Mouse (Mus musculus) cerebellum, adult (tissue): ENCODE results near the gene Rad18.

Experiments used
- ATAC-seq: cut with Nextera tagmentation; 2 replicates; pipeline ENCODE4 v1.9.2; 2017; ENCODE audit warnings: mild to moderate bottlenecking, moderate library complexity, mixed read lengths; ENCODE audit not compliant: insufficient number of reproducible peaks, low FRiP score, low TSS enrichment

Rad18 gene

DNA sequence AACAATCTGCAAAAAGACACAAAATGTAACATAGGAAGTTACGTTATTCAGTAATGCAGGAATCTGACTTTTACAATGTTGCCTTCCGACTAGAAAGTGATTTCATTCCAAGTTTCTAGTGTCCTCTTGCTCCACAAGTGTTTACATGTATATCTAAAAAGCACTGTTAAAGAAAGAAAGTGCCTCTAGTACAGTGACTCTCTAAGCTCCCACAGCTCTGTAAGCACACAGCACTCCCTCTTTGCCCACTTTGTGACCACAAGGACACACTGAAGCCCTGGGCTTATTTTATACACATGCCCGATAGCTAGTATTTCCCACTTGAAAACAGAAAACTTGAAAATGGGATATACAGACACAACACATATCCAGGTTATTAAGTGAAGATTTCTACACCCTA, 8.5 kb downstream of the Rad18 start:
- no peak for ATAC-seq

- ATAC-seq: no peak
Observed at GRCm38 (mm10) chr6:112686485-112686884, 10.0 kb downstream of the Rad18 start.

- no peak for ATAC-seq
Observed at GRCm38 (mm10) chr6:112684065-112684464, 12.4 kb downstream of the Rad18 start.

DNA sequence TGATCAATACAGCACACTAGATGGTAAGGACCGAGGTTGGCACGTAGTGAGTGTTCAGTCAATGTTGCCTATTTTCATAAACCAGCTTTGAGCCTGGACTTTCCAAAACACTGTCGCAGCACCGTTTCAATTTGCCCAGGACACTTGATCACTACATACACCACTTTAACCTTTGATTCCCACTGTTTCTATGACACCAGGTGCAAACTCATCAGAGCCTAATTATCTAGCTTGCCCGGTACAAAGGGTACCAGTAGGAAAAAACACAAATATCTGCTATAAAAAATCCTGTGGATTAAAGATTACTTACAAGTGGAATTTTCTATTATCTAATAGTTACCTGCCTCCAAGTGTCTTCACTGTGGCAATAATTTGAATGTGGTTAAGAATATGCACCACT, 64.4 kb downstream of the Rad18 start:
- no peak for ATAC-seq

GRCm38 (mm10) chr6:112630291-112630690, 66.2 kb downstream of the Rad18 start:
- no peak for ATAC-seq

GRCm38 (mm10) chr6:112628301-112628700, 68.2 kb downstream of the Rad18 start:
- no peak for ATAC-seq

DNA sequence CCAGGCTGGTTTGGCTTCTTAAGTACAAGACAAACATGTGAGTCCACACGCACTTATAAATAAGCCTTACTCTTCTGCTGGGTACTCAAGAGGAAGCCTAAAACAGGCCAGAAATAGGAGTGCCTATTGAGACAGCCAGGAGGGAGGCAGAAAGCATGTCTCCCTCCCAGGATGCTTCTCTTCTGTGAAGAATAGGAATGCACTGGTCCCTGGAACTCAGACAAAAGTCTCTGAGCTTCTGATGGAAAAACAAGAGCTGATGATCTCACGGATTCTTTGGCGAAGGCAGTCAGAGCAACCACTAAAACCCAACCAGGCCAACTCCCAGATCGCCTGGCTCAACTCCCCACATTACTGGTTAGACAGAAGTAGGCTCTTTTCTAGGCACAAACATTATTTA, 74.2 kb downstream of the Rad18 start:
- no peak for ATAC-seq

GRCm38 (mm10) chr6:112620027-112620426, 76.5 kb downstream of the Rad18 start:
- no peak for ATAC-seq

DNA sequence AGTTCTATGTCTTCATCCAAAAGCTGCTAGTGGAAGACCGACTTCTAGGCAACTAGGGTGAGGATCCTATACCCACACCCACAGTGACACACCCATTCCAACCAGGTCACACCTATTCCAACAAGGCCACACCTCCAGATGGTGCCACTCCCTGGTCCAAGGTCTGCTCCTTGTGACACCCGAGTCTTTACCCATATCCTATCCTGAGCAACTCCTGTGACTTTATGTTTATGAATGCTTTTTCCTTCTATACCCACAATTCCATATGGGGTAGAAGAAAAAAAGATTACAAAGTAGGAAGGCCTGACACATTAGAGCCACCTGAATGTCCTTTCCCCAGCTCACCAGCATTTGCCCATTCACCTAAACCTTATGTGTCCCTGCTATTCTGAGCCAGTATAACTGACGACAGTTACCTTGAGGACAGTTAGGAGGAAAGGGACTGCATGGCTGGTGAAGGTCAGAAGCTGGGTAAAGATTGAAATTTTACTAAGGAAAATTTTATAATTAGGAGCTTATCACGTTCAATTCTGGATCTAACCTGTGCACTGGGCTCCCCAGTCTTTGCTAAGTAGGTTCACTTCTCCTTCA, 78.7 kb downstream of the Rad18 start:
- ATAC-seq: no peak

DNA sequence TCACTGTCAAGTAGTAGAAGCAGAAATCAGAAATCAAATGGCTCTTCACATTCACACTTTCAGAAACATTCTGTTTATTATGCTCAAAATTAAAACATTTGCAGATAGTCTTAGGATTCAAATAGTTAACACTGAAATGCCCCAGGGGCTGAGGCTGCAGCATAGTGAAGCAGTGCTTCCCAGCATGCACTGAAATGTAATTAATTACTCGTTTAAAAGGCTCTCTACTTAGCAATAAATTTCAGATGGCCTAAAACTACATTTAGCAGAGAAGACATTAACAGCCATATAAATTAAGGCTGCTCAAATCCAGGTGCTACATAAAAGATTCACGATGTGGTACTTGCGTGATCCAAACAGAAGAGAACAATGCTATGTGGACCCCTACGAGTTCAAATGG, 87.5 kb downstream of the Rad18 start:
- ATAC-seq: no peak

- no peak for ATAC-seq
Observed at GRCm38 (mm10) chr6:112603866-112604265, 92.6 kb downstream of the Rad18 start.

GRCm38 (mm10) chr6:112594971-112595370, 101.5 kb downstream of the Rad18 start:
- no peak for ATAC-seq

- no peak for ATAC-seq
Observed at GRCm38 (mm10) chr6:112587912-112588311, 108.6 kb downstream of the Rad18 start.

GRCm38 (mm10) chr6:112586999-112587398, 109.5 kb downstream of the Rad18 start:
- no peak for ATAC-seq

DNA sequence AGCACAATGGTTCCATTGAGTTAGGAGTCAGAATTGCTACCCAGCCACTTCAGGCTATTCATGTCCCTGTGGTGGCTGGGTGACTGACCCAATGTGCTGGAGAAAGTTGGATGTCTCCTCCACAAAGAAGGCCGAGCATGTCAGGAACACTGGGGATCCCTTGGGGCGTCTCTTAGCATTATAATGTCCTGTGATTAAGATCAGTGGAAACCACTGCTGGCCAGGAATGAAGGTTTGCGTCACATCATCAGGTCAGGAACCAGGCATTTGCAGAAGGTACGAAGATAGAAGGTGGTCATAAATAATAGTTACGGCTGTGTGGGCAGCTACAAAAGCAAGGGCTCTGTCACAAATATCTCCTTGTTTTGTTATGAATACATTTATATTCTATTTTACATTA, 111.5 kb downstream of the Rad18 start:
- ATAC-seq: no peak

- ATAC-seq: no peak
Observed at GRCm38 (mm10) chr6:112582022-112582421, 114.5 kb downstream of the Rad18 start.

GRCm38 (mm10) chr6:112577198-112577597, 119.3 kb downstream of the Rad18 start:
- ATAC-seq: no peak

GRCm38 (mm10) chr6:112574558-112574957, 121.9 kb downstream of the Rad18 start:
- ATAC-seq: no peak

DNA sequence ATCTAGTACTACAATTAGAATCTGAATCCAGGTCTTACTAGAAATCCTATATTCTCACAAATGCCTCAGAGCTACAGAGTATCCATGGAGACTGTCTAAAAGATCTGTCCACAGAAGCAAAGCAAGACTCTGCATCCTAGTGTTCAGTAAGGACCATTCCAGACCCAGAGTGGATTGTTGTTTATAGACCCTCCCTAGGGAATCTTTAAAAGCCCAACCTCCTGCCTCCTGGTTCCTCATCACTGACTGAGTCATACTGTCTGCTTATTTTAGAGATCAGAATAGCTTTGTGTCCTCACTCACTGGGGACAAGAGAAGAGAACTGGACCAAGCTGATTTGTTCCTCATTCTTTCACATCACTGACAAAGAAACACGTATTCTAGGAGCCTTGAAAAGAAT, 126.1 kb downstream of the Rad18 start:
- no peak for ATAC-seq
